Mouse (Mus musculus): ENCODE measurements at regions not wholly inside any gene's neighbourhood (a gene's known extent, or its start where the extent isn't known, plus 50 kb on each side); places are given as distances from the start of the nearest gene placed in this dataset.

- DNase-seq, result peak; percentile 57
Measured at GRCm38 (mm10) chr12:22156467-22157037, 739.1 kb upstream of the Ywhaq start.

GRCm38 (mm10) chr12:22155341-22155740, 737.9 kb upstream of the Ywhaq start:
- peak; percentile 2 for DNase-seq

Data from adrenal gland, postnatal 14 days (tissue).